Mouse (Mus musculus) cerebellum, postnatal 36 days (tissue): ENCODE measurements around the gene Trappc11.

Experiments
- DNase-seq, 2 experiments: peaks; one replicate each; pipeline ENCODE4 v3.0.0; 2021 to 2022; ENCODE audit warnings: mixed read lengths in 2 of 2

Trappc11 gene

GRCm38 (mm10) chr8:47533344-47534125 is at the start of gene Trappc11, which contains the start of gene Rwdd4a:
TSS of gene Trappc11 (minus strand) at chr8:47533470.
TSS of gene Rwdd4a (plus strand) at chr8:47533664.
- DNase-seq: peak; percentile 96 to 97

- DNase-seq: no peak
These were observed 48.2 kb upstream of the Trappc11 start for GRCm38 (mm10) chr8:47581454-47581853.

GRCm38 (mm10) chr8:47573482-47573881 is 40.2 kb upstream of the Trappc11 start:
- no peak for DNase-seq

- DNase-seq: no peak
These were observed 36.9 kb upstream of the Trappc11 start for GRCm38 (mm10) chr8:47570161-47570560.

- no peak for DNase-seq
These were observed 34.8 kb upstream of the Trappc11 start for GRCm38 (mm10) chr8:47568098-47568497.

GRCm38 (mm10) chr8:47566551-47566950 is 33.3 kb upstream of the Trappc11 start:
- DNase-seq: no peak

GRCm38 (mm10) chr8:47560801-47561200 is 27.5 kb upstream of the Trappc11 start:
- no peak for DNase-seq

- no peak for DNase-seq
These were observed 25.0 kb upstream of the Trappc11 start for GRCm38 (mm10) chr8:47558274-47558673.

- no peak for DNase-seq
These were observed 23.2 kb upstream of the Trappc11 start for GRCm38 (mm10) chr8:47556446-47556845.

GRCm38 (mm10) chr8:47553613-47554012 is 20.3 kb upstream of the Trappc11 start:
- no peak for DNase-seq

GRCm38 (mm10) chr8:47547102-47547501 is 13.8 kb upstream of the Trappc11 start:
- no peak for DNase-seq

GRCm38 (mm10) chr8:47544094-47544493 is 10.8 kb upstream of the Trappc11 start:
- DNase-seq: no peak

- DNase-seq: no peak
These were observed 9.5 kb upstream of the Trappc11 start for GRCm38 (mm10) chr8:47542746-47543145.

GRCm38 (mm10) chr8:47538323-47538722 is 5.1 kb upstream of the Trappc11 start:
- DNase-seq: no peak

GRCm38 (mm10) chr8:47528094-47528493 is 5.2 kb downstream of the Trappc11 start:
- no peak for DNase-seq

- no peak for DNase-seq
These were observed 19.7 kb downstream of the Trappc11 start for GRCm38 (mm10) chr8:47513601-47514000.

- no peak for DNase-seq
These were observed 22.3 kb downstream of the Trappc11 start for GRCm38 (mm10) chr8:47510930-47511329.

- DNase-seq: no peak
These were observed 27.8 kb downstream of the Trappc11 start for GRCm38 (mm10) chr8:47505431-47505830.

GRCm38 (mm10) chr8:47502546-47502945 is 30.7 kb downstream of the Trappc11 start:
- DNase-seq: no peak

GRCm38 (mm10) chr8:47501994-47502393 is 31.3 kb downstream of the Trappc11 start:
- DNase-seq: no peak

- no peak for DNase-seq
These were observed 37.8 kb downstream of the Trappc11 start for GRCm38 (mm10) chr8:47495428-47495827.

- DNase-seq: no peak
These were observed 38.6 kb downstream of the Trappc11 start for GRCm38 (mm10) chr8:47494602-47495153.

GRCm38 (mm10) chr8:47493106-47493505 is 40.2 kb downstream of the Trappc11 start:
- no peak for DNase-seq

- no peak for DNase-seq
These were observed 46.0 kb downstream of the Trappc11 start for GRCm38 (mm10) chr8:47487231-47487630.
